Mouse (Mus musculus): ENCODE results near the gene Amer3. TPM values are rescaled to one million over a fixed set of nuclear protein-coding genes. Genes with fewer than 3 reads are reported as not detected.

The Amer3 gene
- polyA plus RNA-seq, 1 experiment, result not detected

DNA sequence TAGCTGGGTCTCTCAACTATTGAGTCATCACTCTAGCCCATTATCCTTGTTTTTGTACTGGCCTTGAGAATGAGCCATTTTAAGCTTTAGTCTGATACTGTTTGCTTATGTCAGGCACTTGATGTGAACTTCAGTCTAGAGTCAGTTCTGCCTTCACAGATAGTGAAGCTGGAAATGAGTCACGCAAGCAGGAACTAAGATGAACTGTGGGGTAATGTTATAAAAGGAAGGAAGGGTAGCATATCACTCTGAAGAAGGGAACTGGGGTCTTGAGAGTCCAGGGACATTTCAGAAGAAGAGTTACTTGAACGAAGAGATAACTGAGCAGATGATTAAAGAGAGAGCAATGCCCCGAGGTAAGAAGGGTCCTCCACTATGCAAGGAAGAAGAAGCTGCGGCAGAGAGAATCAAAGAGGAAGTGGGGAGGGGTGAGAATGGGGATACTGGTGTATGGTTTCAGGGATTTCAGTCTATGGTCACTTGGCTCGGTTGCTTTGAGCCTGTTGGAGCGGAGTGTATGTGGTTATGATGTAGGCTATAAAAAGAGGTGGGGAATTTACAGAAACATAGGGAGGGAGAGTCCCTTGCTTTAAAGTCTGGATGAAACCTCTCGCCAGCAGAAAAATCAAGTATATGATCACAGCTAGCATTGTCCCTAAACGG lies 14.9 kb upstream of the Amer3 start:
- H3K4me1 ChIP-seq (ENCODE audit: control insufficient read depth), result no peaks in the 10 kb centered on the region
- H3K27me3 ChIP-seq (ENCODE audit: control insufficient read depth), result no peaks in the 10 kb centered on the region
- H3K9me3 ChIP-seq (ENCODE audit: control insufficient read depth, low read length), result no peaks in the 10 kb centered on the region
- no peak overlapping the region for H3K4me3 ChIP-seq (replicated peaks)
- no peak for TF ChIP-seq GATA1 (IDR thresholded peaks at IDR 0.05; ENCODE audit: low read length)
- no peak for TF ChIP-seq TAL1 (IDR thresholded peaks at IDR 0.05; ENCODE audit: low read length)
- H3K36me3 ChIP-seq (ENCODE audit: control insufficient read depth), result no peaks in the 10 kb centered on the region

DNA sequence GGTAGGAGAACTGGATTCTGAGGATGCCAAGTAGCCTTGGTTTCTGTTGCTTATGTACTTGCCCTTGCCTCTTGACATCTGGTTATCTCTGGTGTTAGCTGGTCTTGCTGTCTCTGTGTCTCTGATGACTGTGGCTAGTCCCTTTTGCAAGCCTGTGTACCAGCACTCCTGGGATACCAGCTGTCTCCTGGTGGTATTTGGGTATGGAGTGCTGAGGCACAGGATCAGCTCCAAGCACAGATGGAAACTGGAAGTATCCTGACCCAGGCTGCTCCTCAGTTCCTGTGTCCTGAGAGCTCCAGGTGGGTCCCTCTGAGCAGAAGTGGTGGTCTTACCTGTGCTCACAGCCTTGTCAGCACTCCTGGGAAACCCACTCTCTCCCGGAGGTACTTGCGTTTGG lies 11.3 kb upstream of the Amer3 start:
- H3K9me3 ChIP-seq (ENCODE audit: control insufficient read depth, low read length), result no peaks in the 10 kb centered on the region
- no peaks in the 10 kb centered on the region for H3K4me1 ChIP-seq (ENCODE audit: control insufficient read depth)
- H3K4me3 ChIP-seq (replicated peaks), result no peak overlapping the region
- no peak for TF ChIP-seq TAL1 (IDR thresholded peaks at IDR 0.05; ENCODE audit: low read length)
- TF ChIP-seq GATA1 (IDR thresholded peaks at IDR 0.05; ENCODE audit: low read length), result no peak
- H3K36me3 ChIP-seq (ENCODE audit: control insufficient read depth), result no peaks in the 10 kb centered on the region
- H3K27me3 ChIP-seq (ENCODE audit: control insufficient read depth), result no peaks in the 10 kb centered on the region

DNA sequence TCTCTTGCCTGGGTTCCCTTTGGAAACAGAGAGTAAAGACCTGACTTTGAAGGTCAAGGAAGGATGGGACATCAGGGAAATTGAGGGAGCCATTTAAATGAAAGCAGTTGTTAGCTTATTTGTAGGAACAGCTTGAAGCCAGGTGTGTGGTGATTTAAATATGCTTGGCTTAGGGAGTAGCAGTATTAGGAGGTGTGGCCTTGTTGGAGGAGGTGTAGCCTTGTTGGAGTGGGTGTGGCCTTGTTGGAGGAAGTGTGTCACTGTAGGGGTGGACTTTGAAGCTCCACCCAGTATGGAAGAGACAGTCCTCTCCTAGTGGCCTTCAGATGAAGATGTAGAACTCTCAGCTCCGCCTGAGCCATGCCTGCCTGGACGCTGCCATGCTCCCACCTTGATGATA lies 9.6 kb upstream of the Amer3 start:
- H3K27me3 ChIP-seq (ENCODE audit: control insufficient read depth), result no peaks in the 10 kb centered on the region
- H3K4me1 ChIP-seq (ENCODE audit: control insufficient read depth), result no peaks in the 10 kb centered on the region
- no peaks in the 10 kb centered on the region for H3K36me3 ChIP-seq (ENCODE audit: control insufficient read depth)
- no peak overlapping the region for H3K4me3 ChIP-seq (replicated peaks)
- no peaks in the 10 kb centered on the region for H3K9me3 ChIP-seq (ENCODE audit: control insufficient read depth, low read length)
- TF ChIP-seq GATA1 (IDR thresholded peaks at IDR 0.05; ENCODE audit: low read length) (no peak), TAL1 (IDR thresholded peaks at IDR 0.05; ENCODE audit: low read length) (no peak)

DNA sequence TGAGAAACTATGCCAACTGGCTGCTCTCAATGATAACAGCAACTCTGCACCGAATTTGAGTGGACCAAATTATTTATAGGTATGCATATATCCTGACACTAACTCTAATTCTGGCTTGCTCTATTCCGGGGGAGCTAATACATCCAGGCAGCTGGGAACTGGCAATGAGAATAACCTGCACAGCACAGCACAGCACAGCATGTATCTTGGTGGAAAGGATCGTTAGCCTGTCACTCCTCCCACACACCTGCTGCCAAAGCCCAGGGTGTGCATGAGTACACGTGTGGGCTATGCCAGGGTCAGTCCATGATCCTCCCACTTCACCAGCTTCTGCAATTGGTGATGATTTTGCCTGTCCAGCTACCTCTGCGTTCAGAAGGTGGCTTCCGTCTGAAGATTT lies 8.0 kb upstream of the Amer3 start:
- Histone ChIP-seq H3K4me1 (ENCODE audit: control insufficient read depth) (no peaks in the 10 kb centered on the region), H3K4me3 (replicated peaks) (no peak overlapping the region), H3K36me3 (ENCODE audit: control insufficient read depth) (no peaks in the 10 kb centered on the region), H3K9me3 (ENCODE audit: control insufficient read depth, low read length) (no peaks in the 10 kb centered on the region), H3K27me3 (ENCODE audit: control insufficient read depth) (no peaks in the 10 kb centered on the region)
- TF ChIP-seq GATA1 (IDR thresholded peaks at IDR 0.05; ENCODE audit: low read length), result no peak
- TF ChIP-seq TAL1 (IDR thresholded peaks at IDR 0.05; ENCODE audit: low read length), result no peak

- no peaks in the 10 kb centered on the region for H3K36me3 ChIP-seq (ENCODE audit: control insufficient read depth)
- no peaks in the 10 kb centered on the region for H3K4me1 ChIP-seq (ENCODE audit: control insufficient read depth)
- H3K27me3 ChIP-seq (ENCODE audit: control insufficient read depth), result no peaks in the 10 kb centered on the region; the same call in 1 of the 2 replicates
- H3K9me3 ChIP-seq (ENCODE audit: control insufficient read depth, low read length), result no peaks in the 10 kb centered on the region
- TF ChIP-seq TAL1 (IDR thresholded peaks at IDR 0.05; ENCODE audit: low read length) (no peak), GATA1 (IDR thresholded peaks at IDR 0.05; ENCODE audit: low read length) (no peak)
- H3K4me3 ChIP-seq (replicated peaks), result no peak overlapping the region
Measured at GRCm38 (mm10) chr1:34573221-34573620, 6.2 kb upstream of the Amer3 start.

DNA sequence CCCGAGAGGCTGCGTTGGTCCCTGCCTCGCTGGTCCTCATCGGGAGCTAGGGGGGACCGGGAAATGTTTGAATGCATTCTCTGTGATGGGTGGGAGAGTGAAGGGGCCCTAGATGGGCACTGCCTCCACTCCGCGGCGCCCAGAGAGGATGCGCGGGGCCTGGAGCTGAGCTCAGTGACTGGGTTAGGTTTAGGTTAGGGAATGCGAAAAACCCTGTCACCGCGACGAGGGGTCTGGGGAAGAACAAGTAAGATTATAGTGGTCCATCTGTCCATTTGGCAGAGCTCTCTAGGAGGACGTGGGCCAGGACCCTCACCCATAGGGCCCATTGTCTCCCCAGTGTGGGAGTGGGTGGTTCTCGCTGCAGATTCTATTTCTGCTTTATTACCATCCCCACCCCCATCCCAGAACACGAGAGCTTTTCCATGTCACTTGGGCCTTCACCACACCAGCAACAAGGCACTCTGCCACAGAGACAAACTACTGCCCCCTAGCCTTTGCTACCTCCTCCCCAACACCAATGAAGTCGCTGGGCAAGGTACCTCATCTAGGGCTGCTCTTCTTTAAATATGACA lies 412 bp downstream of the Amer3 start:
- no peaks in the 10 kb centered on the region for H3K36me3 ChIP-seq (ENCODE audit: control insufficient read depth)
- TF ChIP-seq GATA1 (IDR thresholded peaks at IDR 0.05; ENCODE audit: low read length), result no peak
- no peak for TF ChIP-seq TAL1 (IDR thresholded peaks at IDR 0.05; ENCODE audit: low read length)
- H3K9me3 ChIP-seq (ENCODE audit: control insufficient read depth, low read length), result no peaks in the 10 kb centered on the region
- H3K4me3 ChIP-seq (replicated peaks), result no peak overlapping the region
- peaks cover 18% of the 10 kb centered on the region for H3K27me3 ChIP-seq (ENCODE audit: control insufficient read depth)
- H3K4me1 ChIP-seq (ENCODE audit: control insufficient read depth), result 0 out of 2 replicates have a peak, but pooled peaks cover 2% of the 10 kb centered on the region

DNA sequence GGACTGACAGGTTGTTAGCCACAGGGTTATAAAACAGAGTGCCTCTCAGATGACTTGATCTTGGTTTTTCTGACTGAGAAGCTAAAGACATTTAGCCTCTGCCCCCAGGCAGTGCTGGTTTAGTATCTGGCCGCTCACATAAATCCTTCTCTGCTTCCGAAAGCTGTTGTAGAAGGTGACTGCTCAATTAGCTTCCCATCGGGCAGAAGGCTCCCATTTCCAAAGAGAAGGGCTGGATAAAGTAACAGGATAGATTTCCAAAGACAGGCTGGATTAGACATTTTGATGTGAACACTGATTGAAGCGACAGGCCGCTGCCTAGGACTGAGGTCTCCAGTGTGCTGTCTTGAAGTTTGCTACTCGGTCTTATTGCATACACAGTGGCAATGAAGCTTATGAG lies 2.8 kb downstream of the Amer3 start:
- Histone ChIP-seq H3K9me3 (ENCODE audit: control insufficient read depth, low read length) (no peaks in the 10 kb centered on the region), H3K4me1 (ENCODE audit: control insufficient read depth) (0 out of 2 replicates have a peak, but pooled peaks cover 2% of the 10 kb centered on the region), H3K36me3 (ENCODE audit: control insufficient read depth) (no peaks in the 10 kb centered on the region), H3K27me3 (ENCODE audit: control insufficient read depth) (peaks cover 18% of the 10 kb centered on the region), H3K4me3 (replicated peaks) (no peak overlapping the region)
- no peak for TF ChIP-seq GATA1 (IDR thresholded peaks at IDR 0.05; ENCODE audit: low read length)
- no peak for TF ChIP-seq TAL1 (IDR thresholded peaks at IDR 0.05; ENCODE audit: low read length)

DNA sequence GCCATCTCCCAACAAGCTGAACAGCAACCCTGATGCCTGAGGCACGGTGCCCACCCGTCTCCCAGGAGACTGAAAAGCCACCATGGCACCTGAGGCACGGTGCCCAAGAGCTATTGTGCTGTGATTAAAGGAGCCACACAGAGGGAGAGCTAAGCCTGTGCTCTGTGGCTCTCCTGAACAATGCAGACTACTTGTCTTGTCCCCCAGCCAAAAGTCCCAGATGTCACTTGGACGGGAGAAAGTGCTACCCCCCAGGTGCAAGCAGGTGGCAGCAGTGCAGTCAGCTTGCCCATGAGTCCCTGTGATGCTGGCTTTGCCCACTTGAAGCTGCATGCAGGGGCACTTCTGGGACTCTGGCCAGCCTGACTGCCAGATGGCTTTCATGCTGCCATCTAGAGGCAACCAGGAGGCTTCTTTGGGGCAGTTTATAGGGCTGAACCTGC lies 4.4 kb downstream of the Amer3 start:
- no peak overlapping the region for H3K4me3 ChIP-seq (replicated peaks)
- no peak for TF ChIP-seq GATA1 (IDR thresholded peaks at IDR 0.05; ENCODE audit: low read length)
- TF ChIP-seq TAL1 (IDR thresholded peaks at IDR 0.05; ENCODE audit: low read length), result no peak
- no peaks in the 10 kb centered on the region for H3K36me3 ChIP-seq (ENCODE audit: control insufficient read depth)
- H3K4me1 ChIP-seq (ENCODE audit: control insufficient read depth), result 0 out of 2 replicates have a peak, but pooled peaks cover 2% of the 10 kb centered on the region
- no peaks in the 10 kb centered on the region for H3K9me3 ChIP-seq (ENCODE audit: control insufficient read depth, low read length)
- H3K27me3 ChIP-seq (ENCODE audit: control insufficient read depth), result peaks cover 13% of the 10 kb centered on the region

- Histone ChIP-seq H3K4me1 (ENCODE audit: control insufficient read depth) (no peaks in the 10 kb centered on the region), H3K9me3 (ENCODE audit: control insufficient read depth, low read length) (no peaks in the 10 kb centered on the region), H3K36me3 (ENCODE audit: control insufficient read depth) (no peaks in the 10 kb centered on the region), H3K4me3 (replicated peaks) (no peak overlapping the region), H3K27me3 (ENCODE audit: control insufficient read depth) (peaks cover 4% of the 10 kb centered on the region; the same call in 1 of the 2 replicates)
- TF ChIP-seq GATA1 (IDR thresholded peaks at IDR 0.05; ENCODE audit: low read length) (no peak), TAL1 (IDR thresholded peaks at IDR 0.05; ENCODE audit: low read length) (no peak)
Measured at GRCm38 (mm10) chr1:34584736-34585135, 5.3 kb downstream of the Amer3 start.

All from erythroblast, embryonic 14.5 days (primary cell).